Mouse (Mus musculus) liver, postnatal 0 days (tissue): Measurements from ENCODE around the gene Creg2.

ENCODE experiments used
- CTCF ChIP-seq: sonication (generic); IDR thresholded peaks from 2 replicates; pipeline ENCODE4 v1.5.1; 2016; ENCODE audit warnings: antibody characterized with exemption, low read depth
- EP300 ChIP-seq: IDR thresholded peaks from 2 replicates; pipeline ENCODE4 v1.6.1; 2016; ENCODE audit warnings: antibody characterized with exemption, low read depth, mild to moderate bottlenecking

GRCm38 (mm10) chr1:39666751-39667252 lies 15.5 kb upstream of the Creg2 start:
- no peak for TF ChIP-seq CTCF
- no peak for TF ChIP-seq EP300
